Mouse (Mus musculus) limb, embryonic 14.5 days (tissue): ENCODE results near the gene Krtap11-1. TPM values are rescaled to one million over a fixed set of nuclear protein-coding genes. Genes with fewer than 3 reads are reported as not detected.

ENCODE experiments used
- ATAC-seq: fragments of 200-750 bp; cut with Nextera tagmentation; 2 replicates; pipeline ENCODE4 v1.8.0; 2017; ENCODE audit warnings: low read depth, moderate number of reproducible peaks, moderate TSS enrichment; ENCODE audit not compliant: low FRiP score
- DNase-seq: peaks from one replicate; pipeline ENCODE4 v3.0.0-alpha.2; 2015; ENCODE audit warnings: low spot score
- H3K27ac ChIP-seq: fragments of 300-500 bp; sonication (generic); replicated peaks from 2 replicates; pipeline ENCODE4 v1.5.1; 2014; ENCODE audit warnings: low read depth, mild to moderate bottlenecking, low read length, moderate library complexity, mixed read lengths
- H3K27me3 ChIP-seq: fragments of 300-500 bp; sonication (generic); 2 replicates; pipeline ENCODE4 v1.6.1; 2014; ENCODE audit warnings: low read length, mixed read lengths; ENCODE audit not compliant: control insufficient read depth, insufficient read depth
- H3K36me3 ChIP-seq: fragments of 300-500 bp; sonication (generic); 2 replicates; pipeline ENCODE4 v1.6.1; 2014; ENCODE audit warnings: mild to moderate bottlenecking, low read length, moderate library complexity, mixed read lengths; ENCODE audit not compliant: control insufficient read depth, insufficient read depth
- H3K4me1 ChIP-seq: fragments of 300-500 bp; sonication (generic); 2 replicates; pipeline ENCODE4 v1.6.1; 2014; ENCODE audit warnings: antibody characterized with exemption, low read length, mixed read lengths; ENCODE audit not compliant: control insufficient read depth, insufficient read depth
- H3K4me2 ChIP-seq: fragments of 300-500 bp; sonication (generic); replicated peaks from 2 replicates; pipeline ENCODE4 v1.6.1; 2014; ENCODE audit warnings: low read depth, mild to moderate bottlenecking, low read length, moderate library complexity; ENCODE audit not compliant: severe bottlenecking
- H3K4me3 ChIP-seq: fragments of 300-500 bp; sonication (generic); replicated peaks from 2 replicates; pipeline ENCODE4 v1.5.1; 2014; ENCODE audit warnings: low read length
- H3K9ac ChIP-seq: fragments of 300-500 bp; sonication (generic); 2 replicates; pipeline ENCODE4 v1.6.1; 2014; ENCODE audit warnings: mild to moderate bottlenecking, low read depth, low read length, moderate library complexity; ENCODE audit not compliant: severe bottlenecking
- H3K9me3 ChIP-seq: fragments of 300-500 bp; sonication (generic); 2 replicates; pipeline ENCODE4 v1.6.1; 2016; ENCODE audit warnings: low read length; ENCODE audit not compliant: control insufficient read depth
- POLR2A ChIP-seq: fragments of 200-500 bp; IDR thresholded peaks from 2 replicates; pipeline ENCODE4 v1.8.0; 2012; ENCODE audit warnings: inconsistent platforms, mild to moderate bottlenecking, moderate library complexity, borderline replicate concordance; ENCODE audit not compliant: insufficient read depth, insufficient read length; ENCODE audit errors: extremely low read depth
- whole genome bisulfite sequencing: fragments of 180-500 bp; shearing (Covaris S2); extraction: QIAGEN DNeasy Blood & Tissue Kit; methylation state at CpG from one replicate; pipeline ENCODE4 v1.1.7; 2014; 5-methylcytosine and 5-hydroxymethylcytosine counted together
- polyA plus RNA-seq, 2 experiments: library from polyadenylated mRNA; depleted of rRNA in 1 of 2; stranded (reverse) in 1 of 2; unstranded in 1 of 2; fragments of >200 nt; fragmentation: Nextera tagmentation in 1 of 2; extraction: Ambion mirVana in 1 of 2; gene quantifications; 2 replicates each; pipeline versions ENCODE4 v1.2.1 to v1.2.3; 2012 to 2014

Krtap11-1 gene
- polyA plus RNA-seq, 2 experiments, result not detected

DNA sequence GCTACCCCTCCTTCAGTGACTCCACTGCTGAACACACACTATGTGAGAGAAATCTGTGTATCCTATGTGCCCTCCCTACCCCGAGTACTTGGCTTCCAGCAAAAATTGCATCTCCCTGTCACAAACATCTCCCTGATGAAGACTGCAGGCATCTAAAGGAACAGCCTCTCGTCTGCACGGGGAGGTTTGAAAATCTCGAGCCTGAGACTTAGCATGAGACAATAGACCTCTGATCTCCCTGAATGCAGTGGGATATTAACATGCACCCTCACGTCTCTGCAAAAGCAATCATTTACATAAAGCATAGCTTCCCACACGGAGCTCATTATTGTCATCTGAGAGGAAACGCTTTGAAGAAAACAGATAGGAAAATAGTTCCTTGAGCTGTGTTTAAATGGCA is 40.4 kb downstream of the Krtap11-1 start:
- no peak for ATAC-seq
- no peak for TF ChIP-seq POLR2A

DNA sequence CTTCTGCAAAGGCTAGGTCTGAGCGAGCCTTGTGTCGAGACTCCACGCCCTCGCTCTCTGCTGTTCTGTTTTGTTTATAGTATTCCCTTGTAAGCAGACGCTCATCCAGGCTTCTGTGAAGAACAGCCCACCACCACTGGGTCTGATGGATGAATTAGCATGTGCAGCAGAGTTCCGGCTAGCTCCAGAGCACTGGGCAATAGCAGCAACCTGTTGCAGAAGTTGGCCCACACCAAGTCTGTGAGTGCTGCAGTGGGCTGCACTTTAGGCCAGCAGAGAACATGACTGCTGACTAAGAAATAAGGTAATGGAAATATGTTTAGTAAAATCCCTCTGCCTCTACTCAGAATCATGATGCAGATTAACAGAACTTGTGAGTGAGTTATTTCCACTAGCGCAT is 41.1 kb downstream of the Krtap11-1 start:
- Histone ChIP-seq H3K4me1 (no peaks in the 10 kb centered on the region), H3K4me2 (no peak overlapping the region), H3K4me3 (no peak overlapping the region), H3K36me3 (no peaks in the 10 kb centered on the region), H3K9ac (no peak overlapping the region), H3K27me3 (no peaks in the 10 kb centered on the region), H3K27ac (no peak overlapping the region), H3K9me3 (no peaks in the 10 kb centered on the region)
- TF ChIP-seq POLR2A, result no peak
- ATAC-seq (no peak), DNase-seq (no peak)
- WGBS, result 66% methylated on average over 7 of the region's 7 CpGs

More for the DNA sequence above, 40.4 kb downstream of the Krtap11-1 start:
- Histone ChIP-seq H3K27ac (no peak overlapping the region), H3K4me1 (no peaks in the 10 kb centered on the region), H3K4me2 (no peak overlapping the region), H3K36me3 (no peaks in the 10 kb centered on the region), H3K4me3 (no peak overlapping the region), H3K27me3 (no peaks in the 10 kb centered on the region), H3K9me3 (no peaks in the 10 kb centered on the region), H3K9ac (no peak overlapping the region)
- DNase-seq, result no peak
- 40% methylated on average over 7 of the region's 7 CpGs for WGBS

DNA sequence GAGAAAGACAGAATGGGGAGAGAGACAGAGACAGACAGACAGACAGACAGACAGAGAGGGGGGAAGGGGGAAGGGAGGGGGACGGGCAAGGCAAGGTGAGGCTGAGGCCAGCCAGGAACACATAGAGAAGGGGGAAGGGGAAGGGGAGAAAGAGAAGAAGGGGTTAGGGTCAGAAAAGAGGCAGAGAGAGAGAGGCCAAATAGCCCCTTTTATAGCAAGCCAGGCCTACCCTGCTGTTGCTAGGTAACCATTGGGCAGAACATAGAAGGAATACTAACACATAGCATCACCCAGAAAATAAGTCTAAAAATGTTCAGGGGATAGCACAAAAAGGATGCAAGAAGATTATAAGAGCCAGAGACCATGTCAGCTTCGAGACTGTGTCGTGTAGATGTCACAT is 42.6 kb downstream of the Krtap11-1 start:
- ATAC-seq (no peak), DNase-seq (no peak)
- Histone ChIP-seq H3K4me1 (no peaks in the 10 kb centered on the region), H3K4me3 (no peak overlapping the region), H3K27ac (no peak overlapping the region), H3K36me3 (no peaks in the 10 kb centered on the region), H3K9me3 (no peaks in the 10 kb centered on the region), H3K9ac (no peak overlapping the region), H3K4me2 (no peak overlapping the region), H3K27me3 (no peaks in the 10 kb centered on the region)
- TF ChIP-seq POLR2A, result no peak
- 84% methylated on average over 3 of the region's 3 CpGs for WGBS

DNA sequence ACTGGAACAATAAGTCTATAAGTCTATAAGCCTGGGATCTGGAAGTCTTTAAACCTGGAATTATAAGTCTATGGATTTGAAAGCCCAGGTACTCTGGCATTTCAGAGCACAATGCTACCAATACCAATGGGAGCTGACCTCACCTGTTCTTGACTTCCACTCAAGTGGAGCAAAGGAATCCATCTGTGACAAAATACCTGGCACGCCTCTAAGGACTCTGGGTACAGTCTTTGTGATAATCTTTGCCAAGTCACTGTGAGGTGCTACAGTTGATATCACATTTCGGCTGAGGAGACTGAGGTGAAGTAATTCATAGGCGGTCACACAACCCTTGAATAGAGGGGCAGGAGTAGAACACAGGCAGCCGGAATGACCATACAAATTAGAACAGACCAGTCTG is 50.0 kb downstream of the Krtap11-1 start:
- H3K9ac ChIP-seq, result no peak overlapping the region
- no peak for ATAC-seq
- H3K9me3 ChIP-seq, result no peaks in the 10 kb centered on the region
- H3K36me3 ChIP-seq, result no peaks in the 10 kb centered on the region
- DNase-seq, result no peak
- 85% methylated on average over 4 of the region's 4 CpGs for WGBS
- no peak overlapping the region for H3K4me2 ChIP-seq
- H3K4me3 ChIP-seq, result no peak overlapping the region
- no peak overlapping the region for H3K27ac ChIP-seq
- TF ChIP-seq POLR2A, result no peak
- H3K4me1 ChIP-seq, result no peaks in the 10 kb centered on the region
- H3K27me3 ChIP-seq, result no peaks in the 10 kb centered on the region

DNA sequence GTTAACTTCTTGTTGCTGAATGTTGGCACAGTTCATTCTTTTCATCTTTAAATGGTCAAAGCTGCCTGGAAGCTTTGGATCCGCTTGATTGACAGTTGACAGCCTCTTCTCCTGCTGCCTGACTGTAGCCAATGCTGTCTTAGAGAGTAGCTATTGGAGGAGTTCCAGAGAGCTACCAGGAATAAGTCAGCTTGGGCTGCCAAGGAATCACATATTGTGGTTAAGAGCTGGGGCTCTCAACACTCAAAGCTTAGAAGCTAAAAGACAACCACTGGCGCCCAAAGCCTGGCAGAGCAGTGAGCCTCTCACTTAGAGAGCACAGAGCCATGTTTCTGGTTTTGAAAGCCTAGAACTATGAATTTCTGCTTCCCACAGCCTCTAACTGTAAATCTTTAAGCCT is 50.4 kb downstream of the Krtap11-1 start:
- 91% methylated on average over 2 of the region's 2 CpGs for WGBS
- DNase-seq, result no peak
- no peak for ATAC-seq

More for the DNA sequence above, 50.4 kb downstream of the Krtap11-1 start:
- Histone ChIP-seq H3K9me3 (no peaks in the 10 kb centered on the region), H3K27ac (no peak overlapping the region), H3K36me3 (no peaks in the 10 kb centered on the region), H3K4me1 (no peaks in the 10 kb centered on the region), H3K27me3 (no peaks in the 10 kb centered on the region), H3K4me3 (no peak overlapping the region), H3K4me2 (no peak overlapping the region), H3K9ac (no peak overlapping the region)
- TF ChIP-seq POLR2A, result no peak

Other genes with a start within 250 kb of the Krtap11-1 start
- not detected in 2 replicates for gene Krtap21-1, start 167.3 kb downstream of the Krtap11-1 start, polyA plus RNA-seq (2012; rRNA removed)
- gene Krtap21-1, start 167.3 kb downstream of the Krtap11-1 start, polyA plus RNA-seq (2014; fragmentation: Nextera tagmentation; extraction: Ambion mirVana), result not detected in 2 replicates
- gene Krtap6-2, start 151.1 kb downstream of the Krtap11-1 start, polyA plus RNA-seq (2012; rRNA removed), result not detected in 2 replicates
- not detected in 2 replicates for gene Krtap6-2, start 151.1 kb downstream of the Krtap11-1 start, polyA plus RNA-seq (2014; fragmentation: Nextera tagmentation; extraction: Ambion mirVana)
- gene Krtap8-1, start 83.2 kb downstream of the Krtap11-1 start, polyA plus RNA-seq (2012; rRNA removed), result not detected in 2 replicates
- 0.36 TPM in 1 of 2 replicates, not detected in the other for gene Krtap8-1, start 83.2 kb downstream of the Krtap11-1 start, polyA plus RNA-seq (2014; fragmentation: Nextera tagmentation; extraction: Ambion mirVana)
- 0.18 TPM in 1 of 2 replicates, not detected in the other for gene Krtap7-1, start 62.9 kb downstream of the Krtap11-1 start, polyA plus RNA-seq (2012; rRNA removed)
- not detected in 2 replicates for gene Krtap7-1, start 62.9 kb downstream of the Krtap11-1 start, polyA plus RNA-seq (2014; fragmentation: Nextera tagmentation; extraction: Ambion mirVana)